Mouse (Mus musculus): ENCODE data around the gene Trim12c.

- TF ChIP-seq CTCF (conservative IDR thresholded peaks at IDR 0.05; ENCODE audit: low read length) (no peak), NANOG (IDR thresholded peaks at IDR 0.05; ENCODE audit: borderline replicate concordance, low read length) (no peak)
Observed at GRCm38 (mm10) chr7:104400698-104401097, 47.5 kb upstream of the Trim12c start, which contains the start of gene Trim30c.

Measured in E14TG2a.4 (cell line).